Mouse (Mus musculus): ENCODE measurements around the gene Stox1.

GRCm38 (mm10) chr10:62722701-62723100, 3.2 kb downstream of the Stox1 start:
- TF ChIP-seq CTCF (IDR thresholded peaks at IDR 0.05; ENCODE audit: control insufficient read depth, insufficient read depth, insufficient read length), result no peak
- TF ChIP-seq USF1 (IDR thresholded peaks at IDR 0.05; ENCODE audit: low read depth), result no peak
- TF ChIP-seq FOSL1 (IDR thresholded peaks at IDR 0.05; ENCODE audit: insufficient read depth, low read length, poor library complexity, severe bottlenecking), result no peak
